Mouse (Mus musculus) thymus, postnatal 36 days (tissue): Measurements from ENCODE around the gene Olfr31.

ENCODE experiments used
- DNase-seq, 2 experiments: peaks; one replicate each; pipeline ENCODE4 v3.0.0; 2022; ENCODE audit warnings: mixed read lengths in 2 of 2

Gene Olfr31

DNA sequence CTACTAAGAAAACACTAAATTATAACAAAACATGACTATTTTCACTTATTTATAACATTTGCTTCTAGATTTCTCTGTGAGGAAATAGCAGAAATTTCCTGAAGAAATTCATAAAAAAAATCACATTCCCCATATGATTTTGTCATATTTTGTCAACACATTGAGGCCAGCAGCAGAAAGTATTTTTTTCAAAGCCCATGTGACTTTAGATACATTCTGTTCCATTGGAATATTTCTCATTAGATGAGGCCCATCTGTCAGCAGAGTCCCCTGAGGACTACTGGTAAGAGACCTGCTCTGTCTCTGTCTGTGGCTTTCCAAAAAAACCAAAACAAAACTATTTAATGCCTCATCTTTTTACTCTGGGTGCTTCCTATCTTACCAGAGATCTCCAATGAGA lies at the start of gene Olfr31:
TSS of gene Olfr31 (plus strand) at position 301 of the 400 bp plus-strand sequence.
- no peak for DNase-seq

DNA sequence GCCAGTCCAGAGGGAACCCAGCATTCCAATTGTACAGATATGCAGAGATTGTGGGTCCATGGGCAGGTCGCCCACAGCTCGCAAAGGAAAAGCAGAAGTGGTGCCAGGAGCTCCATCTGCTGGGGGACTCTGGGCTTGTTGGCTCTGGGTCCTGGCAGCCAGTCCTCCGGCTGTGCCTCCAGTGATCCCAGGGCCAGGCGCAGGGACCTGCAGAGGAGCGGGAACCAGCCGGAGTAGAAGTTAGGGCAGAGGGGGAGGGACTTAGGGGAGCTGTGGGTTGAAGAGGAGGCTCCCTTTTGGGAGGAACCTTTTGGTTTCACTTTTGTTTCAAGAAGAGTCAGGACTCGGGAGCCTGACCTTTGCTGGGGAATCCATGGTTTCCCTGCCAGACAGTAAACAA lies 28.2 kb upstream of the Olfr31 start:
- no peak for DNase-seq

DNA sequence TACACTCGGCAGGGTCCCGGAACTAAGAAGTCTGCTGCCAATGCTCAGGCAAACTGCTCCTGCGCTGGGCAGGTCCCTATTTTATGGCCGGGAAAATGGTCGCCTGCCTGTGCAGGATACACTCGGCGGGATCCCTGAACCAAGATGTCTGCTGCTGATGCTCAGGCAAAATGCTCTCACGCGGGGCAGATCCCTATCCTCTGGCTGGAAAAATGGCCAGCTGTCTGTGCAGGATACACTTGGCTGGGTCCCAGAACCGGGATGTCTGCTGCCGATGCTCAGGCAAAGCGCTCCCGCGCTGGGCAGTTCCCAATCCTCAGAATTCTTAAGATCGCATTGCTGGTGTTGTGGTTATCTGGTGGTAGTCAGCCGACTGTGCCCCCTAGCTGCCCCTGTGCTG lies 13.7 kb upstream of the Olfr31 start:
- no peak for DNase-seq

DNA sequence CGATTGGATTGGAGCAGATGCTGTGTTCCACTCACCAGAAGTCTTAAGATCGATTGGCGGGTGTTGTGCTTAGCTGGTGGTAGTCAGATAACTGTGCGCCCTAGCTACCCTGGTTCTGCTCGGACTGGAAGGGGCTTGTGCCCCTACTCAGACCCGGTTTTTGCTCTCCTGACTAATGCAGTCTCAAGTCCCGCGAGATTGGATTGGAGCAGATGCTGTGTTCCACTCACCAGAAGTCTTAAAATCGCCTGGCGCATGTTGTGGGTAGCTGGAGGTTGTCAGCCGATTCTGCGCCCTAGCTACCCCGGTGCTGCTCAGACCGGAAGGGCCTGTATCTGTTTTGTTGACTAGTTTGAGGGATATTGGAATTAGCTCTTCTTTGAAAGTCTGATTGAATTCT lies 13.2 kb upstream of the Olfr31 start:
- DNase-seq: no peak

DNA sequence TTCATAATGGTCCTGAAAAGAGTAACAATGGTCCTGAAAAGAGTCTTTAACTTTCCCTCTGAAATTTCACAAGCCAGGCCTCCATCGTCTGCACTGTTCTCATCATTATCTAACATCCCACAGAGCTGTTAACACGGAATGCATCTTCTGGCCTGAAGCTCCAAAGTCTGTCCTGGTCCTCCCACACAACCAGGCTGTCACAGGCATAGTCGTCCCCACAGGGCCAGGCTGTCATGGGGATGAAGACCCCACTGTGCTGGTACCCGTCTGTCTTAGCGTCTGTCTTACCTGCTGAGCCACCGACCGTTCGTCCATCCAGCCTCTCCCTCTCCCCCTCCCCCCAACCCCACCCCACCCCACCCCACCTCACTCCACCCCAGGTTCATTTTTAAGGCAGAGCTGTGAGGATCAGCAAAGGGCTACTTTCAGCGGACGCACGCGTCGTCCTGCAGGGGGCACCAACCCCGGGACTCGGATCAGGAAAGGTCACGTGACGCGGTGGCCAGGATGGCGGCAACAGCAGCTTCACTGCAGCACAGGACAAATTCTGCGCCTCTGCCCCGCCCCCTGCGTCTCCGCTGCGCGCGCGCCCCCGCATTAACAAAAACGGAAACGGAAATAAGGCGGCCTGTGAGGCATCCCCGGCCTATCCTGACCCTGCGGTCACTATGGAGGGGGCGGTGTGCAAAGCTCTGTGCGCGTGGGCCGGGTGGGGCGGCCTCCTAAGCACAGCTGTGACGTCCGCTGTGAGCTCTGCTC lies 22.7 kb downstream of the Olfr31 start:
- DNase-seq: peak; percentile 93 to 94

DNA sequence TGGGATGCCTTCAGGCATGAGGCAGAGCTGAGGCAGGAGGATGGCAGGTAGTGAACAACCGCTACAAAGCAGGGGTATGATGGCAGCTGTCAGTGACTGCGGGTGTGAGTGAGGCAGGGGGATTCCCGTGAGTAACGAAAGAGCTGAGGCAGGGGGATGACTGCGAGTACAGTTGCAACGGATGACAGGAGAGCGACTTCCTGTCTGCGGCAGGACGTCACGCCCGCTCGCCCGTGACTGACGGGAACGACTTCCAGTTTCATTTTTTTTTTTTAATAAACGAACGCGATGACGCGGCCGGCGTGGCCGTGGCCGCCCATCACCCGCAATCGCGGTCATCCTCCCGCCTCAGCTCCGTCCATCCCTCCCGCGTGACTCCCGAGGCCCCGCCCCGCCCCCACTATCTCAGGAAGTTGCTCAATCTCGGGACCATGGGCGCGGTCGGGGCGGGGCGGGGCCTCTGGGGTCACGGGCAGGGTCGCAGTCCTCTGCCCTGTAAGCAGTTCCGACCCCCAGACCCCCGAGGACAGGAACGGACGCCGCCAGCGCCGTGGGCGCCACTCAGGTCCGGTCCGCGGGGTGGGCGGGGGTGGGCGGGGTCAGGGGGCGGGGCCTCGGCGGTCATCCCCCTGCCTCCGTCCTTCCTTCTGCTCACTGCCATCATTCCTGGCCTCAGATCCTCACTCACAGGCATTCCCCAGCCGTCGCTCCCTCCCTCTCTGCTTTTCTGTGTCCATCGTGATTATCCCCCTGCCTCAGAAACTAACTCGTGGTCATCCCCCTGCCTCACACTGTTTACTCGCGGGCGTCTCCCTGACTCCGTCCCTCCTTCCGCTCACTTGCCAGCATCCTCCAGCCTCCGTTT lies 23.6 kb downstream of the Olfr31 start, which contains the start of gene Il3ra:
TSS of gene Il3ra (plus strand) at position 328 of the 865 bp plus-strand sequence.
- DNase-seq: peak; percentile 74 to 75

DNA sequence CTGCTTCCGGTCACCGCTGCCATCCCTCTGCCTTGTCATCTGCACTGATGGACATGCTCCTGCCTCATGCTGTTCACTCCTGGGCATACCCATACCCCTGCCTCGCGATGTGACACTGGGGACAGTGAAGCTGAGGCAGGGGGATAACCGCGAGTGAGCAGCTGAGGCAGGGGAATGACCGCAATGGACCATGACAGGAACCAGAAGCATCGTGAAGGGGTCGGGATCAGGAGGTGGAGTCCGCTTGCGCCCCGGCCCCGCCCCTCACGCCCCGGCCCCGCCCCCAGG lies 24.1 kb downstream of the Olfr31 start:
- no peak for DNase-seq

DNA sequence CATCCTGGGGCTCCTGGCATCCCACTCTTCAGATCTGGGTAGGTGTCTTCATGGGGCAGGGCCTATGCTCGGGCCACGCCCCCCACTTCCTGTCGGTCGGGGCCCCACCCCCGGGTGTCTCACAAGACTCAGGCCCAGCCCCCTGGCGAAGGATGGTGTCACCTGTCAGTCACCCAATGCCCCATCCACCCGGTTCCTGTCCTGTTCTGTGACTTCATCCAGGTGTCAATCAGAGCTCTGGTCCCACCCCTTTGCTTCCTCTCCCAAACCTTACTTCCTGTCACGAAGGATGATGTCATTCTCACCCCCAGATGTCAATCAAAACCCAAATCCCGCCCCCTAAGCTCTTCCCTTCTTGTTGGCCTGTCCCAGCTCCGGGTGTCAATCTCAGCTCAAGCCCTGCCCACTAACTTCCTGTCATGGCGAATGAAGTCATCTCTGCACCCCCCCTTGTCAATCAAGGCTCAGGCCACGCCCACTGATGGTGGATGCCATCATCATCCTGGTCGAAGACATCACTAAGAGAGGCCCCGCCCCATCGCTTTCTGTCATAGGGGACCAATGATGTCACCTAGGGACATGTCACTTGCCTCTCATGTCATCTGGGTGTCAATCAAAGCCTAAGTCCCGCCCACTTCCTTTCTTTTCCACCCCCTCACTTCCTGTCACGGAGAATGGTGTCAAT lies 24.7 kb downstream of the Olfr31 start:
- peak; percentile 18 to 59 for DNase-seq

DNA sequence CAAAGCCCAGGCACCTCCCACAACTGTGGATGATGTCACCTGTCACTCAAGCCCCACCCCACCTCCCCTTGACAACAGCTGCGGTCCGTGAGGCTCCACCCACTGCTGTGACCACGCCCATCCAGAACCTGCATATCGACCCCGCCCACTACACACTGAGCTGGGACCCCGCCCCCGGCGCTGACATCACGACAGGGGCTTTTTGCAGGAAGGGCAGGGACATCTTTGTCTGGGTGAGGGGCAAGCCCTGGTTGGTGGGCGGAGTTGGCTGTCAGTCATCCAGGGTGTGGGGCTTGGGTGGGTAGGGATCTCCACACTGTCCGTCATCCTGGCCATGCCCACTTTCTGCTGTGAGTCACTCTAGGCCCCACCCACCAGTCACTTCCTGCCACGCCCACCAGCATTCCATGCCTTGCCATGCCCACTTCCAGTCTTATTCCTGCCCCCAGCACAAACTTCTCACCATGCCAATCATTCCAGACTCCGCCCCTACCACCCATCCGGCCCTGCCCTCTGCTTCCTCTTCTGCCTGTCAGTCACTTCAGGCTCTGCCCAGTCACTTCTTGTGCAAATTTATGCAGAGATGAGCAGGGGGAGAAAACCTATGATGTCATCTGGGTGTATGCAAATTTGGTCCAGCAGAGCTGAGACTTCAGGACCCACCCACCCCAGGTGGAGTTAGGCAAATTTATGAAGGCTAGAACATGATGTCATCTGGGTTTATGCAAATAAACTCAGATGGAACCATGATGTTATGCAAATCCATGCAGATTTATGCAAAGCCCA lies 25.4 kb downstream of the Olfr31 start:
- DNase-seq: peak; percentile 21 to 56

DNA sequence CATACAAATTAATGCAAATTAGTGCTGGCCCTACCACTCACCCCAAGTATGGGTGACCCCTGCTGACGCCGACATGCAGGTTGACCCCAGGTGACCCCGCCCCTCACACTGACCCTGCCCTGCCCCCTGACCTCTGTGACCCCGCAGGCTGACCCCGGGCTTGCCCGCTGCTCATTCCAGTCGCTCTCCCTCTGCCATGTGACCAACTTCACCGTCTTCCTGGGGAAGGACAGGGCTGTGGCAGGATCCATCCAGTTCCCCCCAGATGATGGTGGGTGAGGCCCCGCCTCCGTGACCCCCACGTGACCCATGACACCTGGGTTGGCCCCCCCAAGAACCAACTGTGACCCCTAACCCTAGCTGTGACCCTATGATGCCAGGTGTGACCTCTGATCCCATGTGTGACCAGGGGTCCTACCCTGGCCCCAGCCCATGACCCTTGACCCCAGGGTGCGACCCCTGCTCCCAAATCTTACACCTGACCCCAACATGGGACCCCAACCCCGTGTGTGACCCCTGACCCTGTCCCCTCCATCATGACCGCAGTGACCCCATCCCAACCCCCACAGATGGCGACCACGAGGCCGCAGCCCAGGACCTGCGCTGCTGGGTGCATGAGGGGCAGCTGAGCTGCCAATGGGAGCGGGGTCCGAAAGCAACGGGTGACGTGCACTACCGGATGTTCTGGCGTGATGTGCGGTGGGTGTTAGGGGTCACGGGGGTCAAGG lies 26.2 kb downstream of the Olfr31 start:
- DNase-seq: peak in 1 of 2 experiments; percentile 34

DNA sequence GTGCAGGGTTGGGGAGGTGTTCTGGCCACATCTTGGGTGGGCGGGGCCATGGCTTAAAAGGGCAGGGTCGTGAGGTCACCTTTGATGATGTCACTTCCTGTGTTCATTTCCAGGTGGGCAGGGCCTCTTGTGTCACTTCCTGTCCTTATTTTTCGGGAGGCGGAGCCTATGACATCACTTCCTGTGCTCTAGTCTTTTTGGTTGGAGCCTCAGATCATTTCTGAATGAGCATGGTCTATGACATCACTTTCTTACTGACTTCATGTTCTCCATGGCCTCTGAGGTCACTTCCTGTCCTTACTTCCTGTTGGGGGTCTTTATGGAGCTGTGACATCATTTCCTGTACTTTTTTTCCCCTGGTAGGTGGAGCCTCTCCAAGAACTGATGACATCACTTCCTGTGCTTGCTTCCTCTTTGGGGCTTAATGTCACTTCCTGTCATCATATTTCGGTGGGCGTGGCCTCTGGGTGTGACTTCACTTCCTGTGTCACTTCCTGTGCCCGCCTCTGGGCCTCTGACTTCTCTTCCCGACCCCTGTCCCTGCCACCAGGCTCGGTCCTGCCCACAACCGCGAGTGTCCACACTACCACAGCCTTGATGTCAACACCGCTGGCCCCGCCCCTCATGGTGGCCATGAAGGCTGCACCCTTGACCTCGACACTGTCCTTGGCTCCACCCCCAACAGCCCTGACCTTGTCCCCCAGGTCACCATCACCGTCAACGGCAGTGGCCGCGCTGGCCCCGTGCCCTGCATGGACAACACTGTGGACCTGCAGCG lies 27.0 kb downstream of the Olfr31 start:
- peak in 1 of 2 experiments; percentile 42 for DNase-seq

DNA sequence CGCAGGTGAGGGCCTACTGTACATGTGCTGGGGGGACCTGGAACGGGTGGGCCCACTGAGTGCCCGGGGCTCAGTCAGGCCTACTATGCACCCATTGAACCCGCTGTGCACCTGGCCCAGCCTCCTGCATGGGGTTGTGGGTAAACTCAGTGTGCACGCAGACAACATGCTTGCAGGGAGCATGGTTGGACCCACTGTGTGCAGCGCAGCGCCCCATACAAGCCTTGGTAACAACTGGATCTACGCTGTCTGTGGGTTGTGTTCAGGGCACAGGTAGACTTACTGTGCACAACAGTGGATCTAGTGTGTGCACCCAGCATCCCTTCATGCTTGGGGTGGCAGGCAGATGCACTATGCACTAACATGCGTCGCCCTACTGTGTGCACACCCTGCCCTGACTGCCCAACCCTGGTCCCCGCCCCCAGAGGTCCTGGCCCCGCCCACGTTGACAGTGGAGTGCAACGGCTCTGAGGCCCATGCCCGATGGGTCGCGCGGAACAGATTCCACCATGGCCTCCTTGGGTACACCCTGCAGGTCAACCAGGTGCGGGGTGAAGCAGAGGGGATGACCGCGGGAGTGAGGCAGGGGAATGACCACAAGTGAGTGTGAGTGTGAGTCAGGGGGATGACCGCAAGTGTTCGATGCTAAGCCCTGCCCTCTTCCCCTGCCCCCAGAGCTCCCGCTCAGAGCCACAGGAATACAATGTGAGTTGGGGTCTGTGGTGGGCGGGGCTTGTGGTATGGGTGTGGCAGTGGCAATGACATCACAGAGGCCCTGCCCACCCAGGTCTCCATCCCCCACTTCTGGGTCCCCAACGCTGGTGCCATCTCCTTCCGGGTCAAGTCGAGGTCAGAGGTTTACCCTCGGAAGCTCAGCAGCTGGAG lies 27.9 kb downstream of the Olfr31 start:
- DNase-seq: peak in 1 of 2 experiments; percentile 36

DNA sequence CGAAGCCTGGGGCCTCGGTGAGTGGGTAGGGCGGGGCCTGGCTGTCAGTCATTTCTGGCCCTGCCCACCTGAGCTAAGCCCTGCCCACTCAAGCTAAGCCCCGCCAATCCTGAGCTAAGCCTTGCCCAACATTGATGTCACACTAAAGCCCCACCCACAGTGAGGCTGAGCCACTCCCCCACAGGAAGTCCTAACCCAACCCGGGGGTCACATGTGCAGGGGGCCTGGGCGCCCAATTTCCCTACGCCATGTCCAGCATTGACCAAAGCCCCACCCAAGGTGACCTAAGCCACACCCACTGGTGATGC lies 28.5 kb downstream of the Olfr31 start:
- DNase-seq: peak in 1 of 2 experiments; percentile 25

DNA sequence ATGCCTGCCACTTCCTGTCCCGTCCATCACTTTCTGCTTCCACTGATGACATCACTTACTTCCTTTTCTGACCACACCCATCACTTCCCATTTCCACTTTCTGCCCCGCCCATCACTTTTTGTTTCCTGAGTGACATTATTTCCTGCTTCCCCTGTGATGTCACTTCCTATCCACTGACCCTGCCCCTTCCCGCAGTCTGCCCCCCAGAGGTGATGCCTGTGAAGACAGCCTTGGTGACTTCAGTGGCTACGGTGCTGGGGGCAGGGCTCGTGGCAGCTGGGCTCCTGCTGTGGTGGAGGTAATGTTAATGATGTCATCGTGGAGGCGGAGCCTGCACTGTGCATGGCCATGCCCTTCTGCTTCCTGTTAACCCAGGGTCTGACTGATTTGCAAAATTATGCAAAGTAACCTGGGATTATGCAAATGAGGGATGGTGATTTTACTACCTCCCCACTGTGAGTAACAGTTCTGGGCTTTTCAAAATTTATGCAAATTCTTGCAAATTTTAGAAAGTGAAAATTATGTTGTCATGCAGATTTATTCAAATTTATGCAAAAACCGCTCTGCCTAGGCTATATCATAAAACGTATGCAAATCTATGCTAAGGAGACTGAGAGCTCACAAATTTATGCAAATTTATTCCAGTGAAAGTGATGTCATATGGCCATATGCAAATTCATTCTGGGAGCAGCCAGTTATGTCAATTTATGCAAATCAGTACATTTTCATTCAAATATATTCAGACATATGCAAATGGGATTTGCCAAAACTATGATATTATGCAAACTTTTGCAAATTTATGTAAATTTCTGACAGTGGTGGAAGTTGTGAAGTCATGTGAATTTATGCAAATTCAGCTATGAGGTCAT lies 29.3 kb downstream of the Olfr31 start:
- peak in 1 of 2 experiments; percentile 21 for DNase-seq

DNA sequence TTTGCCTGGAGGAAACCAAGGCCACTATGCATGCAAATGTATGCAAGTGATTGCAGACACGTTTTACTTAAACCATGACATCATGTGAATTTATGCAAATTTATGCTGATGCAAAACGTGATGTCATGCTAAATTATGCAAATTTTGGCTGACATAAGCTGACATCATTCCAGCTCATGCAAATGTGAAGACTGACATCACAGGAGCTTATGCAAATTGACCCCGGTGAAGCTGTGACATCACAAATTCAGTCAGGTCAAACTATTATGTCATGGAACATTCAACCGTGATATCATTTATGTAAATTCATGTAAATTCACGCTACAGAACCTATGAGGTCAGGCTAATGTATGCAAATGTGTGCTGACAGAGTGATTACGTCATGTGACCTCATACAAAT lies 30.0 kb downstream of the Olfr31 start:
- DNase-seq: no peak

DNA sequence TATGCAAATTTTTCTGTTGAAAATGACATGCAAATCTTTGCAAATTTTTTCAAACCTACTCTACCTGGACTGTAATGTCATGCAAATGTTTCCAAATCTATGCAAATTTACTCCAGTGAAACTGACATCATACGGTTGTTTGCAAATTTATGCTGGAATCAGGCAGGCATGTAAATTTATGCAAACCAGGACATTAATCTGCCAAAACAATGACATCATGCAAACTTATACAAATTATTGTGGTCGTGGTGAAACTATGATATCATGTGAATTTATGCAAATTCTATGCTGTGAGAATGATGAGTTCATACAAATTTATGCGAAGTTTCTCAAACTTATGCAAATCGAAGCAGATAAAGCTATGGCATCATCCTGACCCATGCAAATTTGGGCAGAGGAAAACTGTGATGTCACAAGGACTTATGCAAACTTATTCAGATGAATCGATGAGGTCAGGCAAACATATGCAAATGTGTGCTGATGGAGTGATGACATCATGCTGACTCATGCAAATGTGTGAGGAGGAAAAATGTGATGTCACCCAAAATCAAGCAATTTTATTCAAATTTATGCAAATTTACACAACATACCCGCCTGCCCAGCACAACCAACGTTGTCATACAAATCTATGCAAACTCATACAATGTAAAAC lies 30.6 kb downstream of the Olfr31 start:
- DNase-seq: no peak

DNA sequence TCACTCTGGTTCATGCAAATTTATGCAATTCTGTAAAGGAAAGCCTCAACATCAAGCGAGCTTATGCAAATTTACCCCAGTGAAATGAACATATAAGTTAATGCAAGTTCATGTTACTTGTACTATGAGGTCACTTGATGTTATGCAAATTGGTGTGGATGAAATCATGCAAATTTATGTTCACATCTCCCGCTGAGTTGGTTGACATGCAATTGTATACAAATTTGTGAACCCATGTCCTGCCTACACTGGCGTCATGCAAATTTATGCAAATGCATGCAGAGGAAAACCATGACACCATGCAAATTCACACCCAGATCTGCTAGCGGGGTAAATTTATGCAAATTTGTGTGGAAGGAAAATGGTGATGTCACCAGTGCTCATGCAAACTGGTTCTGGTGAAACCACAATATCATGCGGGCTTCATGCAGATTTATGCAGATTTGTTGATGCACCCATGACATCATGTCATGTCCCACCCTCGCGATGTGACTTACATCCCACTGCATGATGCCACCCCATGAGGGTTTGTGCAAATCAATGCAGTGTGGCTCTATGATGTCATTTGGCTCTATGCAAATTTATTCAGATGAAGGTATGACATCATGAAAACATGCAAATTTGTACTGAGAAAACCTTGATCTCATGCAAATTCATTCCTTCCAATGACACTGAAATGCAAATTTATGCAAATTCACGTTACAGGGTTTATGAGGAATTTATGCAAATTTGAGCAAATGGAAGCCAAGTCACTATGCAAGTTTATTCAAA lies 31.3 kb downstream of the Olfr31 start:
- no peak for DNase-seq
